Mouse (Mus musculus) ES-Bruce4 (cell line): ENCODE results near the gene Baz2a. TPM values are rescaled to one million over a fixed set of nuclear protein-coding genes. Genes with fewer than 3 reads are reported as not detected.
A peak's percentile ranks its signal among the peaks of the same experiment; 100 is the strongest.

Experiments
- H3K27ac ChIP-seq: 2 replicates; pipeline ENCODE4 v1.5.1; 2012; ENCODE audit warnings: low read length, inconsistent platforms; ENCODE audit not compliant: insufficient read depth
- H3K27me3 ChIP-seq: 2 replicates; pipeline ENCODE4 v1.6.1; 2012; ENCODE audit warnings: mild to moderate bottlenecking, low read length, inconsistent platforms; ENCODE audit not compliant: control insufficient read depth, poor library complexity, insufficient read depth, severe bottlenecking
- H3K36me3 ChIP-seq: 2 replicates; pipeline ENCODE4 v1.6.1; 2012; ENCODE audit warnings: inconsistent platforms, mild to moderate bottlenecking, low read length, moderate library complexity; ENCODE audit not compliant: control insufficient read depth, poor library complexity, insufficient read depth, severe bottlenecking
- H3K4me1 ChIP-seq: one replicate; pipeline ENCODE4 v1.8.1; 2011; ENCODE audit warnings: low read length; ENCODE audit not compliant: control insufficient read depth, insufficient read depth
- H3K4me3 ChIP-seq: 2 replicates; pipeline ENCODE4 v1.5.1; 2011; ENCODE audit warnings: low read depth, mild to moderate bottlenecking, low read length
- H3K9ac ChIP-seq: 2 replicates; pipeline ENCODE4 v1.6.1; 2012; ENCODE audit warnings: low read depth, mild to moderate bottlenecking, inconsistent platforms; ENCODE audit not compliant: poor library complexity, severe bottlenecking
- H3K9me3 ChIP-seq: replicated peaks from 2 replicates; pipeline ENCODE4 v1.6.1; 2012; ENCODE audit warnings: mild to moderate bottlenecking, low read length, inconsistent platforms; ENCODE audit not compliant: control insufficient read depth, poor library complexity, insufficient read depth, severe bottlenecking
- CTCF ChIP-seq: IDR thresholded peaks from one replicate; pipeline ENCODE4 v1.8.1; 2011; ENCODE audit warnings: low read depth, low read length
- EP300 ChIP-seq: IDR thresholded peaks from 2 replicates; pipeline ENCODE4 v1.6.1; 2011; ENCODE audit warnings: low read depth, low read length; ENCODE audit not compliant: insufficient read depth
- POLR2A ChIP-seq: IDR thresholded peaks from one replicate; pipeline ENCODE4 v1.8.1; 2011; ENCODE audit warnings: low read length; ENCODE audit not compliant: insufficient read depth
- polyA plus RNA-seq: library from polyadenylated mRNA; stranded (reverse); fragments of >200 nt; gene quantifications from 2 replicates; pipeline ENCODE4 v1.2.4, GENCODE M21; 2011; ENCODE audit warnings: low read depth; ENCODE audit not compliant: missing spikeins, insufficient read depth, insufficient read length

Baz2a gene
- polyA plus RNA-seq, 1 experiment: 166 TPM

DNA sequence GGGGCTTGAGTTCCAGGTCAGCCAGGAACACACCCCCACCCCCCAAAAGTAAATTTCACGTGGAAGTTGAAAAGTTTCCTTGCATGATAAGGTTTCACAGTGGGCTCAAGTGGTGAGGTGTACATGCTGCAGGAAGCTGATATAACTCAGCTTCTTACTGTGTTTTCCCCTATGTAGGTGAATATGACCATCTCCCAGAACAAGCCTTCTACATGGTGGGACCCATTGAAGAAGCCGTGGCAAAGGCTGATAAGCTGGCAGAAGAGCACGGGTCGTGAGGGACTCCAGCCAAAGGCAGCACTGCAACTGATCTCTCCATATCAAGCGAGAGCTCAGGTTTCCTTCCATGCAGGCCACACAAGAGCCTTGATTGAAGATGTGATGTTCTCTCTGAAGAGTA lies 1.5 kb upstream of the Baz2a start:
- peaks cover 56% of the 10 kb centered on the region for H3K36me3 ChIP-seq

DNA sequence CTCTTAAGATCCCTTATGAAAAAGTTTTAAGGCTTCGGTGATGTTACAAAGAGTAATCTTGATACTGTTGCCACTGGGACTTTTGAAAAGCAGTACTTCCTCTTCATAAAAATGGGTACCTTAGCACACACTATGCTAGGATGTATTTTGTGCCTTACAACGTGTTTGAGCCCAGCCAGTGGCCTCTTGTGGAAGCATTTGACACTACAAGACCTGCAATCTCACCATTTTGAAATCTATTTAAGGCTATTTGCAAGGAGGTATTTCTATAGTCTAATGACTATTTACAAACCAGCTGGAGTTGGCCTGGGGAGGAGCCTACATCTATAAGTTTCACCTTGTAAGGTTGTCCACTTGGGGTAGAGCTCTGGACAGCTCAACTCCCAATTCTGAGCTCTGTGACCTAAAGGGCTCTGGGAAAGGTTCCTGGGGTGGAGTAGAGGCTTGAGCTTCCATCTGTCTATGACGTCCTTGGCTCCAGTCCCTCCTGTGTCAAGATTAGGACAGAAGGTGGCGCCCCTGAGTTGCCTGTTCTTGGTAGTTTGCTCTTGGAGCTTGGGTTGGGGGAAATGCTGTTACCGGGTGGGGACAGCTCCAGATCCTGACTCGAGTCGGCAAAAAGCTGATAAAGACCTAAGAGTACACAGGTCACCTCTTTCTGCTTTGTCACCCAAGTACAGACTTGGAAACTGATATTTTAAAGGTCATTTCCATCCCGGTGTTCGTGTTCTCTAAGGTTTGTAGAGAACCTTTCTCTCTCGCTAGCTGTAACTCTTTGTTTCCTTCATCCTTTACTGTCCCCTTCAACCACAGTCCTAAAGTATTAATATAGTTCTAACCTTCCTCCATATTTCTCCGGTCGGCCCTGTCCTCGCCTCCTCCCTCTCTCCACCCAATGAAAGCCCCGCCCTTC lies 470 bp upstream of the Baz2a start:
- Histone ChIP-seq H3K27ac (no peak overlapping the region), H3K9me3 (no peaks in the 10 kb centered on the region), H3K9ac (peak overlapping the region; percentile 99; the same call in 1 of the 2 replicates), H3K36me3 (peaks cover 45% of the 10 kb centered on the region), H3K27me3 (no peaks in the 10 kb centered on the region), H3K4me3 (peak overlapping the region; percentile 77; the same call in 1 of the 2 replicates), H3K4me1 (no peaks in the 10 kb centered on the region)
- TF ChIP-seq EP300 (0 out of 2 replicates have a peak, but pooled peaks have one; percentile 39), CTCF (peak; percentile 77), POLR2A (no peak)

More for the DNA sequence above, 1.5 kb upstream of the Baz2a start:
- H3K27me3 ChIP-seq: no peaks in the 10 kb centered on the region
- no peaks in the 10 kb centered on the region for H3K4me1 ChIP-seq
- H3K27ac ChIP-seq: no peak overlapping the region
- no peak overlapping the region for H3K4me3 ChIP-seq
- no peaks in the 10 kb centered on the region for H3K9me3 ChIP-seq
- TF ChIP-seq POLR2A: no peak
- no peak for TF ChIP-seq EP300
- TF ChIP-seq CTCF: no peak
- no peak overlapping the region for H3K9ac ChIP-seq

DNA sequence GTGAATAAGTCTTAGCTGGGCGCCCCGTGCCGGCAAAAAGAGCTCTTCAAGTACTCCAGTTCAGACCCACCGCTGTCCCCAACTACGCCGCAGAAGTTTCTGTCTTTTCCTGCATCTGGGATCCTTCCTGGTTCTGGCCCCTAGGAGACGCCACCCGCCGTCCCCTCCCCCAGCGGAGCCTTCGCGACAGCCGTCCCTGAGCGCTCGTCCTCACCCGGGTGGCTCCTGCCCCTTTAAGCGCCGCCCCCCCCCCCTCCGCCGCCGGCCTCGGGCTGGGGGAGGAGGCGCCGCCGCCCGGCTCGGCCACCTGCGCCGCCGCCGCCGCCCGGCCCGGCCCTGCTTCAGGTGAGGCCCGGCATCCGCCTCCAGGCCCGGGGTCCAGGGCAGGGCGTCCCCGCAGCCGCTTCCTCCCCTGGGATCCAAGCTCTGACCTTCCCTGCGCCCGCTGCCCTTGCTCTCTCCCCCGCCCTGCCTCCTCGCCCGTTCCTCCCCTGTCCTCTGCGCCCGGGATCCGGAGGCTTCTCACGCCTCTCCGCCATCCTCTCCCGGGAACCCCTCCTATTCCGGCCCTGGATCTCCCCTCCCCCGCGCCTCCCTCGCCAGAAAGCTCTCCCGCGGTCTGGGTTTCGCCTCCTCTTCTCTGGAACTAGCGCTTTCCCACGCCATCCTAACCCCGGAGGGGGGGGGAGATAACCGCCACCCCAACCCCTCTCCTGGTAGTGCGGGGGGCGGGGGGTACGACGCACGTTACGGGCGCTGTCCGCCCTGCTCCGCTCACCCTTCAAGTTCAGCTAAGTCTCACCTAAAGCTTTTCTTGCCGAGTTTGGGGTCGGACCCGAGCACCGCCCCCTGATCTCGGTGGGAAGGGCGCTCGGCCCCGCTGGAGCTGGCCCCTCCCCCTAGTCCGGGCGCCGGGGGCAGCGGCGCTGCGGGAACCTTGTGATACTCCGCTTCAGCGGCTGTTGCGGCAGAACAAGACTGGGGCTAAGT lies 1.4 kb downstream of the Baz2a start:
- Histone ChIP-seq H3K4me3 (peak overlapping the region; percentile 92), H3K9ac (peak overlapping the region; percentile 99), H3K27ac (peak overlapping the region; percentile 92), H3K4me1 (no peaks in the 10 kb centered on the region), H3K9me3 (no peaks in the 10 kb centered on the region), H3K27me3 (no peaks in the 10 kb centered on the region), H3K36me3 (peaks cover 27% of the 10 kb centered on the region)
- peak; percentile 42 for TF ChIP-seq POLR2A
- peak; percentile 25 for TF ChIP-seq CTCF
- 0 out of 2 replicates have a peak, but pooled peaks have one; percentile 37 for TF ChIP-seq EP300

DNA sequence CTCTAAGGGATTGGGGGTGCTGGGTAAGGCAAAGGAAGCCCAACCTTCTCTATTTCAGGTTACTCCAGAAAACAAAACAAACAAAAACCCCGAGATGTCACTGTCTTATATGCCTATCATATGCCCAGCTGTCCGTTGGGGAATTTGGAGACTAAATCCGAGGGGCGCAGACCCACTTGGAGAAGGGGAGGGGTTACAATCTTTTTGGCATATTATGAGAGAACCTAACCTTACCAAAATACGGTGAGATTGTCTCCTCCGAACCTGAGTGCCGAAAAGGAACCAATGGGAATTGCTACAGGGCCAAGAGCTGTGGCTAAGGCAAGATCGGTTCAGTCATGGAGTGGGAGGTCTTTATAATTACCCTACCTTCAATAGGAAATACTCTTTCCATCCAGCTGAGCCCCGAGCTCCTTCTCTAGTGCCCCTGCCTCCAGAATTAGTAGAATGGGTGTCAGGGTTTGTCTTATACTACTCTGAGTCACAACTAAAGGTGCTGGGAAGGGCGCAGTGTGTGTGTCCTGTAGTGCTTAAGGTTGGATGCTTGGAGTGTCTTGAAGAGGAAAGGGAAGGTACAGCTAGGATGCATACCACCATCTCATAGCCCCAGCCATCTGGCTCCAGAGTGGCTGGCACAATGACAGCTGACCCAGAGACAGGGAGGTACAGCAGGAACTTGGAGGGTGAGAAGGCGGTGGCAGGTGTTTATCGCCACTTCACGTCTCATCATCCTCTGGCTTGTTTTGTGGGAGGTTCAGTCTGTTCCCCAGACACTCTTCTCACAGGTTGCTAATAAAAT lies 2.3 kb downstream of the Baz2a start:
- Histone ChIP-seq H3K4me1 (no peaks in the 10 kb centered on the region), H3K27ac (peak overlapping the region; percentile 95), H3K4me3 (peak overlapping the region; percentile 50), H3K9ac (peak overlapping the region; percentile 99), H3K36me3 (peaks cover 18% of the 10 kb centered on the region), H3K27me3 (no peaks in the 10 kb centered on the region), H3K9me3 (no peaks in the 10 kb centered on the region)
- TF ChIP-seq POLR2A (no peak), EP300 (no peak), CTCF (no peak)

DNA sequence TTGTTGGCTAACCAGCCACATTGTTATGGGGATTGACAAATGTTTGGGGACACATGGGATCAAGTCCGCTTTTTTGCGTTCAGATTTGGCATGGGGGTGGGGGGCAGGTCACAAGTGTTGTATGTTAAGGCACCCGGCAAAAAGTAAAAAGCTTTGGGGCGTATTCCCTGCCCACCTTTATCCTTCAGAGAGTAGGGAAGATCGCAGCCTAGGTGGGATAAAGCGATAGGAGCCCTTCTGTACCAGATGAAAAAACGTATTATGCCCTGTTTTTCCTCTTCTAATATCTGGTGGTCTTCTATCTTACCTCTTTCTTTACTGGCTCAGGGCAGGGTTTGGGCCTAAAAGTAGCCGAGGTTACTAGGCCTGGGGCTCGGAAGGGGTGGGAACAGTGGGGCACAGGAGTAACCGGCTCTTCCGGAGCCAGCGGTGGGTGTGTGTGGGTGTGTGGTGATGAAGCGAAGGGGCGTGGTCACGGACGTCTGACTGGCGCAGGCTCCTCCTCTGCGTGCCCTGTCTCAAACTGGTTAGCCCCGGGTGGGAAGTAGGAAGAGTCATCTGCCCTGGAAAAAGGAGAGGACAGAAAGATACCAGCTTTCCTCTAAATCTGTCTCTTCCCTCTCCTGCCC lies 3.1 kb downstream of the Baz2a start:
- peak overlapping the region; percentile 99 for H3K9ac ChIP-seq
- no peaks in the 10 kb centered on the region for H3K27me3 ChIP-seq
- H3K9me3 ChIP-seq: no peaks in the 10 kb centered on the region
- H3K4me1 ChIP-seq: no peaks in the 10 kb centered on the region
- TF ChIP-seq EP300 (peak; percentile 63; the same call in 1 of the 2 replicates), POLR2A (peak; percentile 27), CTCF (no peak)
- H3K4me3 ChIP-seq: peak overlapping the region; percentile 50; the same call in 1 of the 2 replicates
- H3K27ac ChIP-seq: peak overlapping the region; percentile 95
- peaks cover 11% of the 10 kb centered on the region for H3K36me3 ChIP-seq
